ENCODE assay signal across 26 mouse cellular contexts in the genomic region with DNA sequence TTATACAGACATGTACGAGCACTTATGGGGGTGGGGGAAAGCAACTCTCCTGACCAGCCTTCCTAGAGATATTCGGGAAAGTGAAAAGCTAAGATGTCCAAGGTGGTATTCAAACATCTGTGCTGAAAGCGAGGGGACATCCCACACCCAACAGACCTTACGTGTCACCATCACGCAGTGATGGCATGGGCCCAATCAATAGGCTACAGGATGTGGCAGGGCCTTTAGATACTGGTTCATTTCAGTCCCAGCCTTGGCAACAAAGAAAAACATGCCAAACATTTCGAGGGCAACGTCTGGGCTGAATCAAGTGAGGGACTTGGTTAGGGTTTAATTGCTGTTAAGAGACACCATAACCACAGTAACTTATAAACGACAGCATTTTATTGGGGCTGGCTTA. TPM values are rescaled to one million over a fixed set of nuclear protein-coding genes. Genes with fewer than 3 reads are reported as not detected.
DNase-seq lines count a peak whose midpoint lies in the region; ATAC-seq and TF ChIP-seq lines count a peak whose summit lies in the region.
"Had no signal": no experiment of that assay in that cellular context is flagged by ENCODE, and none has a peak within 500 bp of the region (broad histone marks: within the 10 kb centered on the region; RNA-seq: fewer than 3 reads in every experiment).

No protein-coding gene starts in this region.

- H3K9ac ChIP-seq in forebrain, embryonic 15.5 days (replicated peaks): no peak overlapping the region
- H3K9ac ChIP-seq in forebrain, embryonic 12.5 days: no peak overlapping the region
- H3K9ac ChIP-seq in limb, embryonic 14.5 days (ENCODE audit: low read depth, low read length, severe bottlenecking): no peak overlapping the region
- no peak overlapping the region for H3K9ac ChIP-seq in hindbrain, postnatal 0 days (replicated peaks; ENCODE audit: low read length)
- H3K9ac ChIP-seq: heart, embryonic 15.5 days; limb, embryonic 15.5 days; liver, embryonic 15.5 days had no signal

- H3K4me3 ChIP-seq in forebrain, embryonic 15.5 days: no peak overlapping the region
- H3K4me3 ChIP-seq in forebrain, embryonic 12.5 days (replicated peaks): no peak overlapping the region
- no peak overlapping the region for H3K4me3 ChIP-seq in limb, embryonic 14.5 days (replicated peaks; ENCODE audit: low read length)
- H3K4me3 ChIP-seq in limb, embryonic 10.5 days: no peak overlapping the region
- no peak overlapping the region for H3K4me3 ChIP-seq in hindbrain, postnatal 0 days (ENCODE audit: low read length)
- H3K4me3 ChIP-seq: heart, embryonic 15.5 days; layer of hippocampus, adult 2 months; limb, embryonic 15.5 days; liver, embryonic 15.5 days; megakaryocyte, embryonic 14.5 days had no signal

- H3K9me3 ChIP-seq in forebrain, embryonic 15.5 days: no peaks in the 10 kb centered on the region
- no peaks in the 10 kb centered on the region for H3K9me3 ChIP-seq in forebrain, embryonic 12.5 days
- H3K9me3 ChIP-seq in limb, embryonic 14.5 days (ENCODE audit: control insufficient read depth, low read length): no peaks in the 10 kb centered on the region
- no peaks in the 10 kb centered on the region for H3K9me3 ChIP-seq in limb, embryonic 10.5 days (replicated peaks)
- H3K9me3 ChIP-seq in hindbrain, postnatal 0 days (ENCODE audit: low read length): no peaks in the 10 kb centered on the region
- H3K9me3 ChIP-seq: heart, embryonic 15.5 days; limb, embryonic 15.5 days; liver, embryonic 15.5 days; megakaryocyte, embryonic 14.5 days had no signal

- TF ChIP-seq CTCF in hindbrain, postnatal 0 days (IDR thresholded peaks at IDR 0.05; ENCODE audit: low read depth): no peak

- no peak overlapping the region for H3K4me2 ChIP-seq in forebrain, embryonic 15.5 days (replicated peaks)
- H3K4me2 ChIP-seq in forebrain, embryonic 12.5 days: no peak overlapping the region
- no peak overlapping the region for H3K4me2 ChIP-seq in limb, embryonic 14.5 days (replicated peaks; ENCODE audit: low read depth, low read length, severe bottlenecking)
- no peak overlapping the region for H3K4me2 ChIP-seq in hindbrain, postnatal 0 days (ENCODE audit: low read depth, low read length)
- H3K4me2 ChIP-seq: heart, embryonic 15.5 days; limb, embryonic 15.5 days; liver, embryonic 15.5 days had no signal

- 0 out of 2 replicates have a peak, but pooled peaks have one; percentile 15 for ATAC-seq in forebrain, embryonic 15.5 days (replicated peaks)
- ATAC-seq in forebrain, embryonic 12.5 days (ENCODE audit: low FRiP score): no peak
- peak; percentile 31 for ATAC-seq in limb, embryonic 14.5 days (ENCODE audit: low FRiP score, low read depth)
- peak; percentile 20 for ATAC-seq in activated CD4-positive, CD25-positive, alpha-beta regulatory T cell, adult 4 months
- ATAC-seq in hindbrain, postnatal 0 days: 0 out of 2 replicates have a peak, but pooled peaks have one; percentile 14

- H3K36me3 ChIP-seq in forebrain, embryonic 15.5 days: peaks cover 7% of the 10 kb centered on the region
- H3K36me3 ChIP-seq in forebrain, embryonic 12.5 days (replicated peaks): peaks cover 11% of the 10 kb centered on the region
- H3K36me3 ChIP-seq in limb, embryonic 14.5 days (ENCODE audit: control insufficient read depth, insufficient read depth, low read length): peaks cover 16% of the 10 kb centered on the region
- peaks cover 24% of the 10 kb centered on the region for H3K36me3 ChIP-seq in limb, embryonic 10.5 days
- H3K36me3 ChIP-seq in hindbrain, postnatal 0 days (ENCODE audit: insufficient read depth, low read length): peaks cover 4% of the 10 kb centered on the region

- no peak for DNase-seq in limb, embryonic 14.5 days (ENCODE audit: low spot score)
- no peak for DNase-seq in limb, embryonic 10.5 days (ENCODE audit: low spot score)
- no peak for DNase-seq in hindbrain, postnatal 0 days (ENCODE audit: low spot score)
- no peak for DNase-seq in gastrocnemius, postnatal 14 days
- DNase-seq in B cell, adult 2 months: no peak
- DNase-seq: cerebellum, adult 18-20 months; cerebellum, postnatal 25 days; heart, postnatal 4 days; kidney, adult 18-20 months; kidney, postnatal 14 days; layer of hippocampus, postnatal 36 days; lung, postnatal 10 days; right cerebral cortex, postnatal 14 days had no signal

- no peak overlapping the region for H3K27ac ChIP-seq in forebrain, embryonic 15.5 days (replicated peaks)
- no peak overlapping the region for H3K27ac ChIP-seq in forebrain, embryonic 12.5 days
- no peak overlapping the region for H3K27ac ChIP-seq in limb, embryonic 14.5 days (replicated peaks; ENCODE audit: low read depth, low read length)
- H3K27ac ChIP-seq in limb, embryonic 10.5 days: no peak overlapping the region
- no peak overlapping the region for H3K27ac ChIP-seq in hindbrain, postnatal 0 days
- H3K27ac ChIP-seq: heart, embryonic 15.5 days; layer of hippocampus, adult 2 months; limb, embryonic 15.5 days; liver, embryonic 15.5 days had no signal

- no peak for TF ChIP-seq POLR2A in limb, embryonic 14.5 days (IDR thresholded peaks at IDR 0.05; ENCODE audit: borderline replicate concordance, extremely low read depth, insufficient read depth, insufficient read length)

- no peaks in the 10 kb centered on the region for H3K4me1 ChIP-seq in forebrain, embryonic 15.5 days
- no peaks in the 10 kb centered on the region for H3K4me1 ChIP-seq in forebrain, embryonic 12.5 days
- H3K4me1 ChIP-seq in limb, embryonic 14.5 days (ENCODE audit: control insufficient read depth, insufficient read depth, low read length): no peaks in the 10 kb centered on the region
- H3K4me1 ChIP-seq in limb, embryonic 10.5 days: 0 out of 2 replicates have a peak, but pooled peaks cover 3% of the 10 kb centered on the region
- H3K4me1 ChIP-seq in hindbrain, postnatal 0 days (ENCODE audit: insufficient read depth, low read length): no peaks in the 10 kb centered on the region
- H3K4me1 ChIP-seq: limb, embryonic 15.5 days had no signal

- intact Hi-C loops in gastrocnemius, postnatal 14 days (cut with DNase I; ENCODE audit: low total_unique reads): no loop called here

- WGBS in forebrain, embryonic 15.5 days: 85% methylated on average over 8 of the region's 8 CpGs
- 91% methylated on average over 8 of the region's 8 CpGs for WGBS in forebrain, embryonic 12.5 days
- WGBS in limb, embryonic 14.5 days: 61% methylated on average over 8 of the region's 8 CpGs
- WGBS in limb, embryonic 10.5 days: 77% methylated on average over 8 of the region's 8 CpGs
- 88% methylated on average over 8 of the region's 8 CpGs for WGBS in hindbrain, postnatal 0 days

- H3K27me3 ChIP-seq in forebrain, embryonic 15.5 days: no peaks in the 10 kb centered on the region
- no peaks in the 10 kb centered on the region for H3K27me3 ChIP-seq in forebrain, embryonic 12.5 days
- no peaks in the 10 kb centered on the region for H3K27me3 ChIP-seq in limb, embryonic 14.5 days (ENCODE audit: control insufficient read depth, insufficient read depth, low read length)
- no peaks in the 10 kb centered on the region for H3K27me3 ChIP-seq in limb, embryonic 10.5 days (ENCODE audit: low read depth, poor library complexity, severe bottlenecking)
- H3K27me3 ChIP-seq in hindbrain, postnatal 0 days (ENCODE audit: insufficient read depth, low read length): no peaks in the 10 kb centered on the region
- H3K27me3 ChIP-seq: heart, embryonic 15.5 days; limb, embryonic 15.5 days; liver, embryonic 15.5 days; megakaryocyte, embryonic 14.5 days had no signal

RNA-seq across cellular contexts. Expression of a gene that starts 34.3 kb away (rescaled TPM):
- polyA plus RNA-seq in forebrain, embryonic 15.5 days (2015; fragmentation: Nextera tagmentation; extraction: Ambion mirVana): 0.36 and 0.65 TPM in 2 replicates
- not detected in 2 replicates for polyA plus RNA-seq in forebrain, embryonic 12.5 days (2016; fragmentation: Nextera tagmentation; extraction: Ambion mirVana)
- 0.14 and 0.19 TPM in 2 replicates for polyA plus RNA-seq in limb, embryonic 14.5 days (2012; rRNA removed)
- polyA plus RNA-seq in limb, embryonic 14.5 days (2014; fragmentation: Nextera tagmentation; extraction: Ambion mirVana): 0.19 and 0.44 TPM in 2 replicates
- polyA plus RNA-seq in limb, embryonic 10.5 days (2016; fragmentation: Nextera tagmentation; extraction: Ambion mirVana): 0.13 and 0.16 TPM in 2 replicates
- not detected for polyA plus RNA-seq in activated CD4-positive, CD25-positive, alpha-beta regulatory T cell, adult 4 months (2017; shearing (Covaris generic))
- 1.6 and 2.0 TPM in 2 replicates for total RNA-seq in hindbrain, postnatal 0 days (2014; rRNA removed)
- polyA plus RNA-seq in hindbrain, postnatal 0 days (2015; fragmentation: Nextera tagmentation; extraction: Ambion mirVana): 0.89 and 1.3 TPM in 2 replicates
- total RNA-seq in gastrocnemius, postnatal 14 days (2021): 10 to 100 TPM; 11.0 to 11.6 TPM
- total RNA-seq: adrenal gland, adult 18-20 months; monocyte, adult 5-6 weeks had no signal
- polyA plus RNA-seq: heart, embryonic 15.5 days; liver, embryonic 15.5 days; spleen, adult 2 months; stomach, embryonic 14.5 days; thymus, postnatal 0 days had no signal

RNA-seq across cellular contexts. Expression of a gene that starts 38.5 kb away (rescaled TPM):
- 248 and 258 TPM in 2 replicates for polyA plus RNA-seq in forebrain, embryonic 15.5 days (2015; fragmentation: Nextera tagmentation; extraction: Ambion mirVana)
- polyA plus RNA-seq in forebrain, embryonic 12.5 days (2016; fragmentation: Nextera tagmentation; extraction: Ambion mirVana): 236 and 246 TPM in 2 replicates
- 53.0 and 57.7 TPM in 2 replicates for polyA plus RNA-seq in limb, embryonic 14.5 days (2012; rRNA removed)
- 192 and 196 TPM in 2 replicates for polyA plus RNA-seq in limb, embryonic 14.5 days (2014; fragmentation: Nextera tagmentation; extraction: Ambion mirVana)
- 165 TPM in 2 replicates for polyA plus RNA-seq in limb, embryonic 10.5 days (2016; fragmentation: Nextera tagmentation; extraction: Ambion mirVana)
- 10 to 100 TPM; 23.3 to 44.9 TPM for polyA plus RNA-seq in activated CD4-positive, CD25-positive, alpha-beta regulatory T cell, adult 4 months (2017; shearing (Covaris generic))
- 97.4 and 103 TPM in 2 replicates for total RNA-seq in hindbrain, postnatal 0 days (2014; rRNA removed)
- polyA plus RNA-seq in hindbrain, postnatal 0 days (2015; fragmentation: Nextera tagmentation; extraction: Ambion mirVana): 296 and 298 TPM in 2 replicates
- total RNA-seq in gastrocnemius, postnatal 14 days (2021): 100 to 1,000 TPM; 121 to 126 TPM
